Mouse (Mus musculus): ENCODE measurements around the gene Stpg4. TPM values are rescaled to one million over a fixed set of nuclear protein-coding genes. Genes with fewer than 3 reads are reported as not detected.
A peak's percentile ranks its signal among the peaks of the same experiment; 100 is the strongest.

Stpg4 gene
- polyA plus RNA-seq, 1 experiment from 2014 or later = 0.19 TPM

- Histone ChIP-seq H3K36me3 (ENCODE audit: control insufficient read depth, insufficient read depth, low read length) (no peaks in the 10 kb centered on the region), H3K9me3 (ENCODE audit: control insufficient read depth, low read length) (no peaks in the 10 kb centered on the region), H3K27ac (ENCODE audit: low read depth, low read length) (no peak overlapping the region), H3K4me3 (ENCODE audit: low read length) (no peak overlapping the region), H3K4me2 (ENCODE audit: low read length) (no peak overlapping the region), H3K4me1 (ENCODE audit: control insufficient read depth, insufficient read depth, low read depth, low read length) (peaks cover 18% of the 10 kb centered on the region), H3K27me3 (replicated peaks; ENCODE audit: control insufficient read depth, insufficient read depth, low read length) (no peaks in the 10 kb centered on the region), H3K9ac (ENCODE audit: low read depth, low read length) (no peak overlapping the region)
- no peak for ATAC-seq
- 25% methylated on average over 2 of the region's 2 CpGs for WGBS
Observed at GRCm38 (mm10) chr17:87366520-87366919, 61.0 kb downstream of the Stpg4 start.

GRCm38 (mm10) chr17:87365268-87365667 lies 62.3 kb downstream of the Stpg4 start:
- ATAC-seq = no peak
- Histone ChIP-seq H3K27me3 (replicated peaks; ENCODE audit: control insufficient read depth, insufficient read depth, low read length) (no peaks in the 10 kb centered on the region), H3K4me2 (ENCODE audit: low read length) (no peak overlapping the region), H3K9ac (ENCODE audit: low read depth, low read length) (no peak overlapping the region), H3K36me3 (ENCODE audit: control insufficient read depth, insufficient read depth, low read length) (no peaks in the 10 kb centered on the region), H3K27ac (ENCODE audit: low read depth, low read length) (no peak overlapping the region), H3K4me3 (ENCODE audit: low read length) (no peak overlapping the region), H3K4me1 (ENCODE audit: control insufficient read depth, insufficient read depth, low read depth, low read length) (peaks cover 18% of the 10 kb centered on the region), H3K9me3 (ENCODE audit: control insufficient read depth, low read length) (no peaks in the 10 kb centered on the region)
- 62% methylated on average over 8 of the region's 8 CpGs for WGBS

GRCm38 (mm10) chr17:87364108-87364507 lies 63.4 kb downstream of the Stpg4 start:
- Histone ChIP-seq H3K4me1 (ENCODE audit: control insufficient read depth, insufficient read depth, low read depth, low read length) (peaks cover 14% of the 10 kb centered on the region), H3K9me3 (ENCODE audit: control insufficient read depth, low read length) (no peaks in the 10 kb centered on the region), H3K9ac (ENCODE audit: low read depth, low read length) (no peak overlapping the region), H3K27me3 (replicated peaks; ENCODE audit: control insufficient read depth, insufficient read depth, low read length) (no peaks in the 10 kb centered on the region), H3K36me3 (ENCODE audit: control insufficient read depth, insufficient read depth, low read length) (no peaks in the 10 kb centered on the region), H3K27ac (ENCODE audit: low read depth, low read length) (no peak overlapping the region), H3K4me3 (ENCODE audit: low read length) (no peak overlapping the region), H3K4me2 (ENCODE audit: low read length) (no peak overlapping the region)
- no peak for ATAC-seq
- 81% methylated on average over 15 of the region's 15 CpGs for WGBS

- H3K4me2 ChIP-seq (ENCODE audit: low read length) = no peak overlapping the region
- no peaks in the 10 kb centered on the region for H3K27me3 ChIP-seq (replicated peaks; ENCODE audit: control insufficient read depth, insufficient read depth, low read length)
- no peaks in the 10 kb centered on the region for H3K9me3 ChIP-seq (ENCODE audit: control insufficient read depth, low read length)
- no peak overlapping the region for H3K4me3 ChIP-seq (ENCODE audit: low read length)
- no peak overlapping the region for H3K27ac ChIP-seq (ENCODE audit: low read depth, low read length)
- no peak overlapping the region for H3K9ac ChIP-seq (ENCODE audit: low read depth, low read length)
- H3K36me3 ChIP-seq (ENCODE audit: control insufficient read depth, insufficient read depth, low read length) = no peaks in the 10 kb centered on the region
- H3K4me1 ChIP-seq (ENCODE audit: control insufficient read depth, insufficient read depth, low read depth, low read length) = no peaks in the 10 kb centered on the region; the same call in 1 of the 2 replicates
- WGBS = 25% methylated on average over 3 of the region's 3 CpGs
- ATAC-seq = peak; percentile 25; the same call in 1 of the 2 replicates
Observed at GRCm38 (mm10) chr17:87361132-87361531, 66.4 kb downstream of the Stpg4 start.

GRCm38 (mm10) chr17:87357506-87357905 lies 70.0 kb downstream of the Stpg4 start:
- no peaks in the 10 kb centered on the region for H3K27me3 ChIP-seq (replicated peaks; ENCODE audit: control insufficient read depth, insufficient read depth, low read length)
- H3K4me2 ChIP-seq (ENCODE audit: low read length) = no peak overlapping the region
- H3K36me3 ChIP-seq (ENCODE audit: control insufficient read depth, insufficient read depth, low read length) = no peaks in the 10 kb centered on the region
- no peak overlapping the region for H3K4me3 ChIP-seq (ENCODE audit: low read length)
- H3K9ac ChIP-seq (ENCODE audit: low read depth, low read length) = no peak overlapping the region
- no peak for ATAC-seq
- WGBS = 85% methylated on average over 9 of the region's 9 CpGs
- no peak overlapping the region for H3K27ac ChIP-seq (ENCODE audit: low read depth, low read length)
- H3K4me1 ChIP-seq (ENCODE audit: control insufficient read depth, insufficient read depth, low read depth, low read length) = peaks cover under 1% of the 10 kb centered on the region
- no peaks in the 10 kb centered on the region for H3K9me3 ChIP-seq (ENCODE audit: control insufficient read depth, low read length)

- H3K9ac ChIP-seq (ENCODE audit: low read depth, low read length) = no peak overlapping the region
- H3K36me3 ChIP-seq (ENCODE audit: control insufficient read depth, insufficient read depth, low read length) = no peaks in the 10 kb centered on the region
- no peak overlapping the region for H3K4me3 ChIP-seq (ENCODE audit: low read length)
- H3K4me1 ChIP-seq (ENCODE audit: control insufficient read depth, insufficient read depth, low read depth, low read length) = peaks cover 3% of the 10 kb centered on the region
- H3K27me3 ChIP-seq (replicated peaks; ENCODE audit: control insufficient read depth, insufficient read depth, low read length) = no peaks in the 10 kb centered on the region
- 90% methylated on average over 5 of the region's 5 CpGs for WGBS
- ATAC-seq = no peak
- no peaks in the 10 kb centered on the region for H3K9me3 ChIP-seq (ENCODE audit: control insufficient read depth, low read length)
- no peak overlapping the region for H3K27ac ChIP-seq (ENCODE audit: low read depth, low read length)
- no peak overlapping the region for H3K4me2 ChIP-seq (ENCODE audit: low read length)
Observed at GRCm38 (mm10) chr17:87356261-87356660, 71.3 kb downstream of the Stpg4 start.

GRCm38 (mm10) chr17:87355456-87355855 lies 72.1 kb downstream of the Stpg4 start:
- H3K36me3 ChIP-seq (ENCODE audit: control insufficient read depth, insufficient read depth, low read length) = no peaks in the 10 kb centered on the region
- no peak overlapping the region for H3K4me3 ChIP-seq (ENCODE audit: low read length)
- peaks cover 11% of the 10 kb centered on the region for H3K4me1 ChIP-seq (ENCODE audit: control insufficient read depth, insufficient read depth, low read depth, low read length)
- no peak for ATAC-seq
- no peak overlapping the region for H3K9ac ChIP-seq (ENCODE audit: low read depth, low read length)
- no peak overlapping the region for H3K27ac ChIP-seq (ENCODE audit: low read depth, low read length)
- no peak overlapping the region for H3K4me2 ChIP-seq (ENCODE audit: low read length)
- no peaks in the 10 kb centered on the region for H3K27me3 ChIP-seq (replicated peaks; ENCODE audit: control insufficient read depth, insufficient read depth, low read length)
- WGBS = 90% methylated on average over 8 of the region's 8 CpGs
- no peaks in the 10 kb centered on the region for H3K9me3 ChIP-seq (ENCODE audit: control insufficient read depth, low read length)

GRCm38 (mm10) chr17:87353745-87354320 lies 73.7 kb downstream of the Stpg4 start:
- H3K4me3 ChIP-seq (ENCODE audit: low read length) = no peak overlapping the region
- 85% methylated on average over 8 of the region's 8 CpGs for WGBS
- H3K9me3 ChIP-seq (ENCODE audit: control insufficient read depth, low read length) = no peaks in the 10 kb centered on the region
- ATAC-seq = no peak
- H3K27ac ChIP-seq (ENCODE audit: low read depth, low read length) = no peak overlapping the region
- no peaks in the 10 kb centered on the region for H3K27me3 ChIP-seq (replicated peaks; ENCODE audit: control insufficient read depth, insufficient read depth, low read length)
- H3K9ac ChIP-seq (ENCODE audit: low read depth, low read length) = no peak overlapping the region
- peaks cover 13% of the 10 kb centered on the region for H3K4me1 ChIP-seq (ENCODE audit: control insufficient read depth, insufficient read depth, low read depth, low read length)
- no peak overlapping the region for H3K4me2 ChIP-seq (ENCODE audit: low read length)
- H3K36me3 ChIP-seq (ENCODE audit: control insufficient read depth, insufficient read depth, low read length) = no peaks in the 10 kb centered on the region

- Histone ChIP-seq H3K27ac (ENCODE audit: low read depth, low read length) (no peak overlapping the region), H3K9ac (ENCODE audit: low read depth, low read length) (no peak overlapping the region), H3K4me2 (ENCODE audit: low read length) (no peak overlapping the region), H3K9me3 (ENCODE audit: control insufficient read depth, low read length) (no peaks in the 10 kb centered on the region), H3K36me3 (ENCODE audit: control insufficient read depth, insufficient read depth, low read length) (no peaks in the 10 kb centered on the region), H3K4me3 (ENCODE audit: low read length) (no peak overlapping the region), H3K4me1 (ENCODE audit: control insufficient read depth, insufficient read depth, low read depth, low read length) (peaks cover 13% of the 10 kb centered on the region), H3K27me3 (replicated peaks; ENCODE audit: control insufficient read depth, insufficient read depth, low read length) (no peaks in the 10 kb centered on the region)
- ATAC-seq = no peak
- WGBS = 38% methylated on average over 1 of the region's 1 CpGs
Observed at GRCm38 (mm10) chr17:87352898-87353225, 74.7 kb downstream of the Stpg4 start.

Measured in hindbrain, embryonic 16.5 days (tissue).